Mouse (Mus musculus) neural tube, embryonic 14.5 days (tissue): ENCODE data around the gene Osbpl8. TPM values are rescaled to one million over a fixed set of nuclear protein-coding genes. Genes with fewer than 3 reads are reported as not detected.

Experiments used
- ATAC-seq: fragments of 200-750 bp; cut with Nextera tagmentation; 2 replicates; pipeline ENCODE4 v1.8.0; 2017; ENCODE audit warnings: low read depth, mild to moderate bottlenecking, moderate TSS enrichment, moderate library complexity
- H3K27ac ChIP-seq: fragments of 300-500 bp; sonication (generic); 2 replicates; pipeline ENCODE4 v1.5.1; 2014; ENCODE audit warnings: low read depth, mild to moderate bottlenecking, control low read depth, low read length, moderate library complexity, mixed read lengths
- H3K27me3 ChIP-seq: fragments of 300-500 bp; sonication (generic); 2 replicates; pipeline ENCODE4 v1.6.1; 2014; ENCODE audit warnings: low read length; ENCODE audit not compliant: control insufficient read depth, insufficient read depth
- H3K36me3 ChIP-seq: fragments of 300-500 bp; sonication (generic); 2 replicates; pipeline ENCODE4 v1.6.1; 2014; ENCODE audit warnings: low read length, mixed read lengths; ENCODE audit not compliant: control insufficient read depth, insufficient read depth
- H3K4me1 ChIP-seq: fragments of 300-500 bp; sonication (generic); 2 replicates; pipeline ENCODE4 v1.6.1; 2014; ENCODE audit warnings: low read length; ENCODE audit not compliant: control insufficient read depth, insufficient read depth
- H3K4me2 ChIP-seq: fragments of 300-500 bp; sonication (generic); 2 replicates; pipeline ENCODE4 v1.6.1; 2014; ENCODE audit warnings: mild to moderate bottlenecking, low read depth, low read length, control low read depth
- H3K4me3 ChIP-seq: fragments of 300-500 bp; sonication (generic); 2 replicates; pipeline ENCODE4 v1.5.1; 2014; ENCODE audit warnings: low read depth, low read length, control low read depth, mixed read lengths
- H3K9ac ChIP-seq: fragments of 300-500 bp; sonication (generic); replicated peaks from 2 replicates; pipeline ENCODE4 v1.6.1; 2014; ENCODE audit warnings: low read depth, mild to moderate bottlenecking, control low read depth, low read length, mixed read lengths
- H3K9me3 ChIP-seq: fragments of 300-500 bp; sonication (generic); 2 replicates; pipeline ENCODE4 v1.6.1; 2016; ENCODE audit warnings: low read length; ENCODE audit not compliant: control insufficient read depth
- WGBS: fragments of 180-500 bp; shearing (Covaris S2); extraction: QIAGEN DNeasy Blood & Tissue Kit; methylation state at CpG from one replicate; pipeline ENCODE4 v1.1.7; 2014; 5-methylcytosine and 5-hydroxymethylcytosine counted together
- polyA plus RNA-seq: library from polyadenylated mRNA; unstranded; fragments of >200 nt; fragmentation: Nextera tagmentation; extraction: Ambion mirVana; gene quantifications from 2 replicates; pipeline ENCODE4 v1.2.1, GENCODE M21; 2014

Gene Osbpl8
- polyA plus RNA-seq, 1 experiment from 2014 or later = 24.0 TPM

DNA sequence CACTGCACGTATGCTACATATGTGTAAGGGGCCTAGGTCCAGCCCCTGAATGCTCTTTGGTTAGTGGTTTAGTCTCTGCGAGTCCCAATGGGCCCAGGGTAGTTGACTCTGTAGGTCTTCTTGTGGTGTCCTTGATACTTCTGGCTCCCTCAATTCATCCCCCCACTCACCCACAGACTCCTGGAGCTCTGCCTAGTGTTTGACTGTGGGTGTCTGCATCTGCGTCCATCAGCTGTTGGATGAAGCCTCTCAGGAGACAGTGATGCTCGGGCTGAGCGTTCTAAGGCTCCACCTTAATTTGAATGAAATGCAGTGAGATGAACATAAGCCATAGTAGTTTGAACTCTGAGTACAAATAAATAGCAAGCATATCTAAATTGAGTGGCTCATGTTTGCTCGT is 90.7 kb downstream of the Osbpl8 start:
- Histone ChIP-seq H3K4me3 (no peak overlapping the region), H3K36me3 (no peaks in the 10 kb centered on the region), H3K27ac (no peak overlapping the region), H3K4me1 (0 out of 2 replicates have a peak, but pooled peaks cover 2% of the 10 kb centered on the region), H3K9me3 (no peaks in the 10 kb centered on the region), H3K27me3 (no peaks in the 10 kb centered on the region), H3K9ac (no peak overlapping the region), H3K4me2 (no peak overlapping the region)
- 83% methylated on average over 6 of the region's 6 CpGs for WGBS
- ATAC-seq = no peak

GRCm38 (mm10) chr10:111256156-111256555 is 91.6 kb downstream of the Osbpl8 start:
- 97% methylated on average over 3 of the region's 3 CpGs for WGBS
- ATAC-seq = no peak
- no peak overlapping the region for H3K4me3 ChIP-seq
- H3K9ac ChIP-seq = no peak overlapping the region
- H3K9me3 ChIP-seq = no peaks in the 10 kb centered on the region
- no peaks in the 10 kb centered on the region for H3K27me3 ChIP-seq
- H3K36me3 ChIP-seq = no peaks in the 10 kb centered on the region
- H3K4me1 ChIP-seq = no peaks in the 10 kb centered on the region
- H3K4me2 ChIP-seq = no peak overlapping the region
- no peak overlapping the region for H3K27ac ChIP-seq

DNA sequence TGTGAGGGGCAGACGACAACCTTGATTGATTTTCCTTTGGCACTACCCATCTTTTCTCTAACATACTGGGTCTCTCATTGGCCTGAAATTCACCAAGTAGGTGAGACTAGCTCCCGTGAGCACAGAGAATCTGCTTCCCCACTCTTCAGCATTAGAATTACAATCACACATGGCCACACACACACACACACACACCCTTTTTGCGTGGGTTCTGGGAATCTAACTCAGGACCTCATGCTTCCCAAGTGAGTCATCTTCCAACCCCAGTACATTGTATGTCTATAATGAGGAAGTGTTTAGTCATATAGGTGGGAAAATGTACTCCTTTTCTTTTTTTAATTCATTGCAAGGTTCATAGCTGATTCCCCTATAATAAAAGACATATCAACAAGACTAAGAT is 92.8 kb downstream of the Osbpl8 start:
- no peak for ATAC-seq
- Histone ChIP-seq H3K36me3 (no peaks in the 10 kb centered on the region), H3K27me3 (no peaks in the 10 kb centered on the region), H3K27ac (no peak overlapping the region), H3K9ac (no peak overlapping the region), H3K9me3 (no peaks in the 10 kb centered on the region), H3K4me3 (no peak overlapping the region), H3K4me1 (no peaks in the 10 kb centered on the region), H3K4me2 (no peak overlapping the region)
- WGBS = 91% methylated on average over 3 of the region's 3 CpGs

DNA sequence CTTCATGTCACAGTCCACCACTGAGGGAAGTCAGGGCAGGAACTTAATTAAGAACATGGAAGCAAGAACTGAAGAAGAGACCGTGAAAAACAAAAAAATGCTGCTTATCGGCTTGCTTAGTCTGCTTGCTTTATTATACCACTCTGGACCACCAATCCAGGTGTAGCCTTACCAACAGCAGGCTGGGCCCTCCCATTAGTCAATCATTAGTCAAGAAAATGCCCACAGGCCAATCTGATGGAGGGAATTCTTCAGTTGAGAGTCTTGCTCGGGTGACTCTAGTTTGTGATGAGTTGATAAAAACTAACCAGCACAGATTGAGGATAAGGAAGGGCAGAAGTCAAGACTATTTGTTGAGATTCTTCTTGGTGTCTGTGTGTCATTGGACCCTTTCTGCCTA is 93.7 kb downstream of the Osbpl8 start:
- no peak for ATAC-seq
- no peaks in the 10 kb centered on the region for H3K4me1 ChIP-seq
- no peak overlapping the region for H3K4me3 ChIP-seq
- no peaks in the 10 kb centered on the region for H3K27me3 ChIP-seq
- no peak overlapping the region for H3K27ac ChIP-seq
- H3K9me3 ChIP-seq = no peaks in the 10 kb centered on the region
- no peak overlapping the region for H3K9ac ChIP-seq
- no peak overlapping the region for H3K4me2 ChIP-seq
- no peaks in the 10 kb centered on the region for H3K36me3 ChIP-seq
- WGBS = 89% methylated on average over 3 of the region's 3 CpGs

DNA sequence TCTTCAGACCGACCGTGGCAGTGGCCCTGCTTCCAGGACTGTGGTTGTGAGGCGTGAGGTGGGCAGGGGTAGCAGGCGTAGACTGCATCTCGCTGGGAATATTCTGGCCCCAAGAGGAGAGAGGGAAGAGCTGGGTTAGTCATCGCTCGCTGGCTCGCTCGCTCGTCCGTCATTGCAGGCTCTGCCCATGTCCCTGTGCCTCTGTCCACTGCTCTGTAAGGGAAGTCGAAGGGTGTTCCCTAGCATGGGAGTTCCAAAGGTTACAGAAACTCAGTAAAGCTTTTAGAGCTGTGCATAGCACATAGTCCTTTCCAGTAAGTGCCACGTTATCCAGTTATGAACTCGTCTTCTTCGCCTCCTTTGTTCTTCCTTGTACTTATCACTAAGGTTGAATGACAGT is 107.1 kb downstream of the Osbpl8 start:
- no peak overlapping the region for H3K4me3 ChIP-seq
- no peaks in the 10 kb centered on the region for H3K9me3 ChIP-seq
- H3K4me1 ChIP-seq = no peaks in the 10 kb centered on the region
- H3K27ac ChIP-seq = no peak overlapping the region
- H3K27me3 ChIP-seq = no peaks in the 10 kb centered on the region
- WGBS = 90% methylated on average over 15 of the region's 15 CpGs
- ATAC-seq = no peak
- peaks cover 28% of the 10 kb centered on the region; the same call in 1 of the 2 replicates for H3K36me3 ChIP-seq
- no peak overlapping the region for H3K9ac ChIP-seq
- H3K4me2 ChIP-seq = no peak overlapping the region

DNA sequence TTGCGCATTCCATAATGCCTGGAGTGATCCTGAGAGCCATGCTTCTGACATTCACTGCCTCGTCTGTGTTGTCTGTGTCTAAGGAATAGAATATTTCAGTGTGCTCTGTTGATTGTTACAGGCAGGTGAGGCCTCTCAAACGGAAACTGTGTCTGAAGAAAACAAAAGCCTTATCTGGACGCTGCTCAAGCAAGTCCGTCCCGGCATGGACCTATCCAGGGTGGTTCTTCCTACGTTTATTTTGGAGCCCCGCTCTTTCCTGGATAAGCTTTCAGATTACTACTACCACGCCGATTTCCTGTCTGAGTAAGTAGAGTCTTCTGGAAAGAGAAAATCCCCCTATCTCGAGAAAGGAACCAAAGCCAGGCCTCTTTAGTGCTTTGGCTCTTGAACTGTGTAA is 108.4 kb downstream of the Osbpl8 start:
- Histone ChIP-seq H3K9me3 (no peaks in the 10 kb centered on the region), H3K9ac (no peak overlapping the region), H3K4me2 (no peak overlapping the region), H3K27me3 (no peaks in the 10 kb centered on the region), H3K27ac (no peak overlapping the region), H3K4me1 (no peaks in the 10 kb centered on the region), H3K36me3 (peaks cover 28% of the 10 kb centered on the region; the same call in 1 of the 2 replicates), H3K4me3 (no peak overlapping the region)
- no peak for ATAC-seq
- WGBS = 76% methylated on average over 11 of the region's 11 CpGs

DNA sequence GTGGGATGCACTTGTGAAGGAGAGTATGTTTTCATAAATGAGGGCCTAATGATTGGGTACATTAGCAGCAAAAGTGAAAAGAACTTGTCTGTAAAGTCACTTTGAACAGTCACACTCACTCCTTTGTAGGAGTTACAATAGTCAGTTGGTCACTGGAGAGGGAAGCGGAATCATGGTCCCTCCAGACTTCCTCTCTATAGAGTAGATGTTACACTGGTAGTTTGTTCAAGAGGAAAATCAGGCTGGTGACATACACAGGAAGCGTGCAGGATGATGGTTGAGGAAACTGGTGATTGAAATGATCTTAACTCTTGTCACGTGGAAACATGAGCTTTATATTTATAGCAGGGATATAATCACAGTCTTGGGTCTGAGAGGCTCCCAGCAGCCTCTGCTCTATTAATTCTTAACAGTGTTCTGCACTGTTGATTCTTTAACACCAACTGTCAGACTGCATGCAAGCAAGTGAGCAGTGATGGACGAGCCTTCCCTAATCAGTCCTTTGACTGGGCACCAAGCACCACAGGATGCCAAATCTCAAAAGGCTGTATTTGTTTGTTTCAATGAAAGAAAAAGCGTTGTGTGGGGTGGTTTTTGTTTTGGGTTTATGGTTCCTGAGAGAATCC is 109.0 kb downstream of the Osbpl8 start:
- peak; percentile 79; the same call in 1 of the 2 replicates for ATAC-seq
- H3K27ac ChIP-seq = no peak overlapping the region
- no peak overlapping the region for H3K4me3 ChIP-seq
- H3K27me3 ChIP-seq = no peaks in the 10 kb centered on the region
- peaks cover 28% of the 10 kb centered on the region; the same call in 1 of the 2 replicates for H3K36me3 ChIP-seq
- no peaks in the 10 kb centered on the region for H3K4me1 ChIP-seq
- no peak overlapping the region for H3K9ac ChIP-seq
- no peaks in the 10 kb centered on the region for H3K9me3 ChIP-seq
- H3K4me2 ChIP-seq = no peak overlapping the region
- WGBS = 21% methylated on average over 5 of the region's 5 CpGs

- Histone ChIP-seq H3K36me3 (peaks cover 24% of the 10 kb centered on the region; the same call in 1 of the 2 replicates), H3K9me3 (no peaks in the 10 kb centered on the region), H3K4me2 (no peak overlapping the region), H3K9ac (no peak overlapping the region), H3K4me3 (no peak overlapping the region), H3K27ac (no peak overlapping the region), H3K4me1 (no peaks in the 10 kb centered on the region), H3K27me3 (no peaks in the 10 kb centered on the region)
- no peak for ATAC-seq
- 83% methylated on average over 2 of the region's 2 CpGs for WGBS
Measured at GRCm38 (mm10) chr10:111275822-111276221, 111.3 kb downstream of the Osbpl8 start.

DNA sequence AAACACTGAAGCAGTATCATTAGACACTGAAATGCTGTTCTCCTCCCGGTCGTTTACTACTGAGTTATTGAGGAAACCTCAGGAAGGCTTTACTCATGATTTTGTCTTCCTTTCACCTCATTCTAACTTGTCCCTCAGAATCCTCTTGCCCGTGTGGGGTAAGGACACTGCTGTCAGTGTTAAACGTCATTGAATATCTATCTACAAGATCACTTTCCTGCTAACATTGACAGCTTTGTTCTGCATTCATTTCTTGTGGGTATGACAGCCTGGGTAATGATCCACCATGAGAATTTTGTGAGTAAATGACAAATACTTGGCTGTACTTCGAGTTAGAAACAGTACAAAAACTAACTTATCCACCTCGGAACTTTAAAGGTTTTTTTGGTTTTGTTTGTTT is 133.1 kb downstream of the Osbpl8 start:
- Histone ChIP-seq H3K9ac (no peak overlapping the region; the same call in 1 of the 2 replicates), H3K27ac (no peak overlapping the region)

More for the DNA sequence above, 133.1 kb downstream of the Osbpl8 start:
- H3K9me3 ChIP-seq = no peaks in the 10 kb centered on the region
- peaks cover 9% of the 10 kb centered on the region for H3K4me1 ChIP-seq
- ATAC-seq = no peak
- no peaks in the 10 kb centered on the region for H3K36me3 ChIP-seq
- 52% methylated on average over 6 of the region's 6 CpGs for WGBS
- peak overlapping the region; percentile 67 for H3K4me3 ChIP-seq
- no peaks in the 10 kb centered on the region for H3K27me3 ChIP-seq
- H3K4me2 ChIP-seq = peak overlapping the region; percentile 66
